Mouse (Mus musculus) limb, embryonic 11.5 days (tissue): Measurements from ENCODE around the gene C130050O18Rik. TPM values are rescaled to one million over a fixed set of nuclear protein-coding genes. Genes with fewer than 3 reads are reported as not detected.

Experiments used
- ATAC-seq: fragments of 200-750 bp; cut with Nextera tagmentation; 2 replicates; pipeline ENCODE4 v1.8.0; 2017; ENCODE audit warnings: low read depth; ENCODE audit not compliant: insufficient number of reproducible peaks, low FRiP score, low TSS enrichment
- DNase-seq: peaks from one replicate; pipeline ENCODE4 v3.0.0-alpha.2; 2015; ENCODE audit warnings: low spot score
- H3K27ac ChIP-seq: fragments of 300-500 bp; sonication (generic); replicated peaks from 2 replicates; pipeline ENCODE4 v1.5.1; 2014; ENCODE audit warnings: low read depth, mild to moderate bottlenecking, low read length
- H3K27me3 ChIP-seq: fragments of 300-500 bp; sonication (generic); 2 replicates; pipeline ENCODE4 v1.6.1; 2014; ENCODE audit warnings: mild to moderate bottlenecking, low read length, mixed read lengths; ENCODE audit not compliant: control insufficient read depth, insufficient read depth
- H3K36me3 ChIP-seq: fragments of 300-500 bp; sonication (generic); 2 replicates; pipeline ENCODE4 v1.6.1; 2014; ENCODE audit warnings: mild to moderate bottlenecking, low read length, moderate library complexity, mixed read lengths; ENCODE audit not compliant: control insufficient read depth, insufficient read depth
- H3K4me1 ChIP-seq: fragments of 300-500 bp; sonication (generic); 2 replicates; pipeline ENCODE4 v1.6.1; 2014; ENCODE audit warnings: low read length, mixed read lengths; ENCODE audit not compliant: control insufficient read depth, insufficient read depth
- H3K4me2 ChIP-seq: fragments of 300-500 bp; sonication (generic); 2 replicates; pipeline ENCODE4 v1.6.1; 2014; ENCODE audit warnings: low read depth, mild to moderate bottlenecking, moderate library complexity; ENCODE audit not compliant: severe bottlenecking
- H3K4me3 ChIP-seq: fragments of 300-500 bp; sonication (generic); 2 replicates; pipeline ENCODE4 v1.5.1; 2014; ENCODE audit warnings: low read depth, low read length
- H3K9ac ChIP-seq: fragments of 300-500 bp; sonication (generic); 2 replicates; pipeline ENCODE4 v1.6.1; 2014; ENCODE audit warnings: mild to moderate bottlenecking, low read length
- H3K9me3 ChIP-seq: fragments of 300-500 bp; sonication (generic); 2 replicates; pipeline ENCODE4 v1.6.1; 2016; ENCODE audit warnings: low read length; ENCODE audit not compliant: control insufficient read depth
- WGBS: fragments of 180-500 bp; shearing (Covaris S2); extraction: QIAGEN DNeasy Blood & Tissue Kit; methylation state at CpG from one replicate; pipeline ENCODE4 v1.1.7; 2014; 5-methylcytosine and 5-hydroxymethylcytosine counted together
- polyA plus RNA-seq: library from polyadenylated mRNA; unstranded; fragments of >200 nt; fragmentation: Nextera tagmentation; extraction: Ambion mirVana; gene quantifications from 2 replicates; pipeline ENCODE4 v1.2.1, GENCODE M21; 2014

The C130050O18Rik gene
- polyA plus RNA-seq, 1 experiment from 2014 or later: 0.89 TPM

DNA sequence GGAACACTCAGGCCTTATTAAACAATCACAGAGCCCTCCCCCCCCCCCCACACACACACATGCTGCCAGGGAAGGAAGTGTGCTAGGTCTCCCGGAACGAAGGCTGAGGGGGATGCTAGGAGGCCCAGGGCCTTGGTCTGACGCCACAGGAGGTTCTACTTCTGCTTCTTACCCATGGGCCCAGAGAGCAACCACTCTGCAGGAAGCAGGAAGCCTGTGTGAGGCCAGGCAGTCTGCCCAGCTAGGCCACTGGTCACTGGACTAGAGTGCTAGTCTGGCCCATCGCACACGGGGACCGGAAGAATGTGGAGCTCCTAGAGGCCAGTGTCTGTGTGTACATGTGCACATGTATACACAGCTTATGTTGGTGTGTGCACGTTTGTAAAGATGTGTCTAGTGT lies 3.4 kb downstream of the C130050O18Rik start:
- WGBS: 87% methylated on average over 7 of the region's 7 CpGs
- no peak for ATAC-seq
- no peak overlapping the region for H3K9ac ChIP-seq

DNA sequence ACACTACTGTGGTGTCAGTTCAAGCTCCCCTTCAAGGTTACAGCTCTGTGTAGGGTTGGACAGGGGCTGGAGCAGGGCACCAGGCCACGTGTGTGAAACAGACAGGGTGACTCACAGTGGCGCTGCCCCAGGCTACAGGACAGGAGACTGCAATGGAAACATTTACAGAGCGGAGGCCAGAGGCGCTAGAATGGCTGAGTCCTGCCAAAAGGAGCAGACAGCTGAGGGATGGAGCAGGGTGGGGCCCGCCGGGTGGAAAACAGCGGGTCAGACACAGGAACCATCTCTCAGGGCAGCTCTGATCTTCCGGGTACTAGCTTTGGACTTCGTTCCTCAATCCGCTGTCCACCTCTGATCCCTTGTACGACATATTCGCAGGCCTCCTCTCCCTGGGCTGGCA lies 4.3 kb downstream of the C130050O18Rik start:
- Histone ChIP-seq H3K4me2 (no peak overlapping the region), H3K4me1 (peaks cover 12% of the 10 kb centered on the region; the same call in 1 of the 2 replicates), H3K9me3 (no peaks in the 10 kb centered on the region), H3K4me3 (no peak overlapping the region), H3K27me3 (no peaks in the 10 kb centered on the region), H3K9ac (no peak overlapping the region), H3K36me3 (no peaks in the 10 kb centered on the region), H3K27ac (no peak overlapping the region)
- DNase-seq: no peak
- no peak for ATAC-seq
- WGBS: 87% methylated on average over 12 of the region's 12 CpGs

More for the DNA sequence above, 3.4 kb downstream of the C130050O18Rik start:
- H3K4me2 ChIP-seq: no peak overlapping the region
- no peak overlapping the region for H3K4me3 ChIP-seq
- H3K9me3 ChIP-seq: no peaks in the 10 kb centered on the region
- no peak overlapping the region for H3K27ac ChIP-seq
- no peaks in the 10 kb centered on the region for H3K36me3 ChIP-seq
- no peaks in the 10 kb centered on the region for H3K27me3 ChIP-seq
- no peak for DNase-seq
- peaks cover 12% of the 10 kb centered on the region; the same call in 1 of the 2 replicates for H3K4me1 ChIP-seq

DNA sequence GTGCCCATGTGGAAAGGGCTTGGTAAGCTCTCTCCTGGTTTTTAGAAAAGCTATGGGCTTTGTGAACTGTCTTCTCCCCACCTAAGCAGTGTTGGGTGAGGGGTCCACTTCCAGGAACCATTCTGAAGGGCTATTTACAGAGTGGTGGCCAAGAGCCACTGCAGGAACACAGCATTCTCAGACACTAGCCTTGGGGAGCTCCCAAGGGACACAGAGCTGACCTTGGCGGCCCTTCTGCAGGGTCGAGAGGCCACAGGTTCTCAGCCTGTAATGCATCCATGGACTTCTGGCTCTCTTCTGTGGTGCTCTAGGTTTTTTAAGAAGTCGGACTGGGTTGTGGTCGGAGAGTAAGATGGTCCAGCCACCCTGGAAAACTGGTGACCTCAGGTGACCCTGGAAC lies 5.0 kb downstream of the C130050O18Rik start:
- Histone ChIP-seq H3K27me3 (no peaks in the 10 kb centered on the region), H3K4me3 (no peak overlapping the region), H3K4me2 (no peak overlapping the region), H3K27ac (no peak overlapping the region), H3K36me3 (no peaks in the 10 kb centered on the region), H3K9ac (no peak overlapping the region), H3K4me1 (peaks cover 11% of the 10 kb centered on the region; the same call in 1 of the 2 replicates), H3K9me3 (no peaks in the 10 kb centered on the region)
- WGBS: 91% methylated on average over 4 of the region's 4 CpGs
- DNase-seq (no peak), ATAC-seq (no peak)

DNA sequence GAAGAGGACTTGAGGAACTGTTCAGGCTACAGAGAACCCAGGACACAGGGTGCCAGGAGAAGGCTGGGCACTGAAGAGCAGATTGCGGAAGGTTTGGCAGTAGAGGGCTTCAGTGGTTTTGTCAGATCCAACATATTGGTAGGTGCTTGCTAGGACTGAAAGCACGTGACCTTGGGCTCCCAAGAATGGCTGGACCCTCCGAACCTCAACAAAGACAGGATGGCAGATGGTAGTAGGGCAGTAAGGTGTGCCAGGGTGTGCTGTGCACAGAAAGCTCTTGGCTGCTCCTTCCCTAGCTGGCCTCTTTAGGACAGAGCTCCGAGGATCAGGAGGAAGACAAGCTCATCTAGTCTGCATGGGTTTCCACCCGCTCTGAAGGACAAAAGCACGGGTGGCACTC lies 6.0 kb downstream of the C130050O18Rik start:
- H3K4me1 ChIP-seq: peaks cover 2% of the 10 kb centered on the region; the same call in 1 of the 2 replicates
- no peak for DNase-seq
- H3K4me2 ChIP-seq: no peak overlapping the region
- no peaks in the 10 kb centered on the region for H3K36me3 ChIP-seq
- no peak overlapping the region for H3K4me3 ChIP-seq
- ATAC-seq: no peak
- no peaks in the 10 kb centered on the region for H3K9me3 ChIP-seq
- no peak overlapping the region for H3K9ac ChIP-seq
- no peak overlapping the region for H3K27ac ChIP-seq
- H3K27me3 ChIP-seq: no peaks in the 10 kb centered on the region
- 90% methylated on average over 6 of the region's 6 CpGs for WGBS

DNA sequence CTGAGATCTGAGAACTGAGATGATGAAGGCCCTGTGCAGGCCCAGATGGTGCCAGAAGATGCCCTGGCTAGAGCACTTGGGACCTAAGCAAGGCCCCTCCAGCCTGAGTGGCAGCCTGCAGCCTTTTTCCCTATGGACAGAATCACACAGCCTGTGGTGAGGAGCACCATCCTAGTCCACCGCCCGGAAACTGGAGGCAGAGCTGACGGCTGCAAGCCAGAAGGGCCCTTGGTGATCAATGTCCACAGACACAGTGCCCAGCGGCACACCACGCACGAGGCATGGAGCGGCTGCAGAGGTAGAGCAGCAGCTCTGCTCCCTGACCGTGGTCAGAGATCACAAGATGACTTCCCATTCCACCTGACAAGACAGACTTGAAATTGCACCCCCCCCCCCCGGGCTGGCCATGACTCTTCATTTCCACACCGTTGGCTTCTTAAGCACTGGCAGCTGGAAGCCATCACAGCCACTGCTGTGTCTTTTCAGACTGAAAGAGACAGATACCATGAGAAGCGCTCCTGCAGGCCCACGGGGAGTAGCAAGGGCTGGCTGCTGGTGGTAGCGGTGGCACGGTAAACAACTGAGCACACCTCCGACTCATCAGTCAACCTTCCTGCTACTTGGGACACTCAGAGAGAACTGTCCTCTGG lies 6.7 kb downstream of the C130050O18Rik start:
- DNase-seq: no peak
- no peak overlapping the region for H3K9ac ChIP-seq
- peaks cover 2% of the 10 kb centered on the region; the same call in 1 of the 2 replicates for H3K4me1 ChIP-seq
- H3K9me3 ChIP-seq: no peaks in the 10 kb centered on the region
- H3K27ac ChIP-seq: no peak overlapping the region
- ATAC-seq: no peak
- no peak overlapping the region for H3K4me2 ChIP-seq
- 86% methylated on average over 15 of the region's 15 CpGs for WGBS
- H3K27me3 ChIP-seq: no peaks in the 10 kb centered on the region
- H3K4me3 ChIP-seq: no peak overlapping the region
- H3K36me3 ChIP-seq: no peaks in the 10 kb centered on the region

DNA sequence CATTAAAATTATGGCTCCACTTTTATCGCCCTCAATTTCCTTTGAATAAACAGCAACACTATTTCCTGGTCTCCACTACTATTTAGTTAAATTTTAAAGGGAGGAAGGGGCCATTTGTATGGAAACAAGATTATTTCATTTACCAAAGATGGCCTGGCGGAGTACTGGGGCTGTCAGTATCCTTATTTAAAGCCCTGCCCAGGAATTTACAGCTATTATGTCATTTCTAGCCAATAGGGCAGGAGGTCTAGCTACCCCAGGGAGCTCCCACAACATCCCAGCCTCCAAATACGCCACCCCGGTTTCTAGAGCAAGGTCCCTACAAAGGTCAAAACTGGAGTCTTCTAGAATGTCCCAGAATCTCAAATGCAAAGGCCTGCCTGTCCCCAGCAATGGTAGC lies 8.5 kb downstream of the C130050O18Rik start:
- H3K4me3 ChIP-seq: no peak overlapping the region
- H3K4me2 ChIP-seq: no peak overlapping the region
- DNase-seq (no peak), ATAC-seq (no peak)
- no peak overlapping the region for H3K9ac ChIP-seq
- H3K4me1 ChIP-seq: peaks cover under 1% of the 10 kb centered on the region
- no peaks in the 10 kb centered on the region for H3K27me3 ChIP-seq
- WGBS: 77% methylated on average over 4 of the region's 4 CpGs
- no peaks in the 10 kb centered on the region for H3K9me3 ChIP-seq
- H3K36me3 ChIP-seq: no peaks in the 10 kb centered on the region
- no peak overlapping the region for H3K27ac ChIP-seq

DNA sequence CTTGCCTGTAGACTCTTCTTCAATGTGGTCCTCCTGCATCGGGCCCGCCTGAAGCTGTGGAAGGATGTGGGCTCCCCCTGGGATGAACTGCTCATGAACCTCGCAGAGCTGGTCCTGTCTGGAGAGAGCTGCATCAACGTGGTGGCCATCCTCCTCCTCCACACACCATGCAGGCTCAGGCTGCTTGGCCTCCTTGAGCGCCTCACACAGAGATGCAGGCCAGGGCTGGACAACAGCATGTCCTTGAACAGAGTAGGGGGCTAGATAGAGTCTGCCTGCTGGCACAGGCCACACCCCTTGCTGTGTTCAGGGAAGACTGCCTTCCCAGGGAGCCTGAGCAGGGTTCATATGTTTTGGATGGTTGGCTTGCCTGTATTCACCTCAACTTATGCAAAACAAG lies 9.9 kb downstream of the C130050O18Rik start:
- ATAC-seq: no peak
- no peak overlapping the region for H3K4me2 ChIP-seq
- WGBS: 86% methylated on average over 5 of the region's 5 CpGs
- peaks cover 6% of the 10 kb centered on the region for H3K4me1 ChIP-seq
- no peak for DNase-seq
- no peak overlapping the region for H3K4me3 ChIP-seq
- H3K9me3 ChIP-seq: no peaks in the 10 kb centered on the region
- no peaks in the 10 kb centered on the region for H3K27me3 ChIP-seq
- H3K9ac ChIP-seq: no peak overlapping the region
- H3K36me3 ChIP-seq: no peaks in the 10 kb centered on the region
- H3K27ac ChIP-seq: no peak overlapping the region

DNA sequence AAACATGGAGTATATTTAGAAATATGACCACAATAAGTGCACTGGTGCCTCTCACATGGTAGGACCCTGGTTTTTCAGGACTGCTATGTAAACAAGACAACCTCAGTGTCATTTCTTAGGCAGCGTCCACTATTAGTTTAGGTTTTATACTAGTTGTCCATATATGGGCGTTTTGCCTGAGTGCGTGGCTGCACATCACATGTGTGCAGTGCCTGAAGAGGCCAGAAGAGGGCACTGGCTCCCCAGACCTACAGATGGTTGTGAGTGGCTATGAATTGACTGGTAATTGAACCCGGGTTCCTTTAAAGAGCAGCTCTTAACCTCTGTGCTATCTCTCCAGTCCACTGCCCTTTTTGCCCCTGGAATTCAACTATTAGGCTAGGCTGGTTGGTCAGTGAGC lies 11.9 kb downstream of the C130050O18Rik start:
- no peak for ATAC-seq
- Histone ChIP-seq H3K27ac (no peak overlapping the region), H3K27me3 (no peaks in the 10 kb centered on the region), H3K4me1 (peaks cover 6% of the 10 kb centered on the region), H3K36me3 (no peaks in the 10 kb centered on the region), H3K9me3 (no peaks in the 10 kb centered on the region), H3K4me2 (no peak overlapping the region), H3K4me3 (no peak overlapping the region), H3K9ac (no peak overlapping the region)
- no peak for DNase-seq
- 93% methylated on average over 4 of the region's 4 CpGs for WGBS

DNA sequence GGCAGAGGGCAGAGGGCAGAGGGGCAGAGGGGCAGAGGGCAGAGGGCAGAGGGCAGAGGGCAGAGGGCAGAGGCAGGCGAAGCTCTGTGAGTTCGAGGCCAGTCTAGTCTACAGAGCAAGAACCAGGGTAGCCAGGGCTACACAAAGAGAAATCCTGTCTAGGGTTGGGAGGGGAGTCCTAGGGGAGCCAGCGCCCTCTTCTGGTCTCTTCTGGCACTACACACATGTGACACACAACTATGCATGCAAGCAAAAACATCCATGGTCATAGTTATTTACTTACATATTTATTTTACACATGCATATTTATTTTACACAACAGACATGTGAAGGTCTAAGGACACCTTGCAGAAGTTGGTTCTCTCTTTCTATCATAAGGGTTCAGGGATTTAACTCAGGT lies 12.4 kb downstream of the C130050O18Rik start:
- WGBS: 88% methylated on average over 3 of the region's 3 CpGs
- Histone ChIP-seq H3K4me2 (no peak overlapping the region), H3K27ac (no peak overlapping the region), H3K4me1 (peaks cover 6% of the 10 kb centered on the region), H3K36me3 (no peaks in the 10 kb centered on the region), H3K9ac (no peak overlapping the region), H3K27me3 (no peaks in the 10 kb centered on the region), H3K9me3 (no peaks in the 10 kb centered on the region), H3K4me3 (no peak overlapping the region)
- DNase-seq (no peak), ATAC-seq (no peak)
